Mouse (Mus musculus): ENCODE measurements around the gene Gpr173. TPM values are rescaled to one million over a fixed set of nuclear protein-coding genes. Genes with fewer than 3 reads are reported as not detected.

Gpr173 gene
- polyA plus RNA-seq, 1 experiment from 2014 or later = 2.7 TPM

Other genes with a start within 250 kb of the Gpr173 start
- 45.0 and 45.9 TPM in 2 replicates for gene Iqsec2, start 224.4 kb downstream of the Gpr173 start, polyA plus RNA-seq (2014; fragmentation: Nextera tagmentation; extraction: Ambion mirVana)
- gene Kdm5c, start 135.7 kb downstream of the Gpr173 start, polyA plus RNA-seq (2014; fragmentation: Nextera tagmentation; extraction: Ambion mirVana) = 19.9 and 31.7 TPM in 2 replicates
- 10.5 and 10.6 TPM in 2 replicates for gene Kantr, start 41.2 kb downstream of the Gpr173 start, polyA plus RNA-seq (2014; fragmentation: Nextera tagmentation; extraction: Ambion mirVana)
- gene Tspyl2, start 26.3 kb downstream of the Gpr173 start, polyA plus RNA-seq (2014; fragmentation: Nextera tagmentation; extraction: Ambion mirVana) = 11.5 and 13.6 TPM in 2 replicates
- not detected in 2 replicates for gene Cldn34a, start 194.6 kb upstream of the Gpr173 start, polyA plus RNA-seq (2014; fragmentation: Nextera tagmentation; extraction: Ambion mirVana)

All from heart, embryonic 14.5 days (tissue).